Mouse (Mus musculus): Measurements from ENCODE around the gene Tanc1.

DNA sequence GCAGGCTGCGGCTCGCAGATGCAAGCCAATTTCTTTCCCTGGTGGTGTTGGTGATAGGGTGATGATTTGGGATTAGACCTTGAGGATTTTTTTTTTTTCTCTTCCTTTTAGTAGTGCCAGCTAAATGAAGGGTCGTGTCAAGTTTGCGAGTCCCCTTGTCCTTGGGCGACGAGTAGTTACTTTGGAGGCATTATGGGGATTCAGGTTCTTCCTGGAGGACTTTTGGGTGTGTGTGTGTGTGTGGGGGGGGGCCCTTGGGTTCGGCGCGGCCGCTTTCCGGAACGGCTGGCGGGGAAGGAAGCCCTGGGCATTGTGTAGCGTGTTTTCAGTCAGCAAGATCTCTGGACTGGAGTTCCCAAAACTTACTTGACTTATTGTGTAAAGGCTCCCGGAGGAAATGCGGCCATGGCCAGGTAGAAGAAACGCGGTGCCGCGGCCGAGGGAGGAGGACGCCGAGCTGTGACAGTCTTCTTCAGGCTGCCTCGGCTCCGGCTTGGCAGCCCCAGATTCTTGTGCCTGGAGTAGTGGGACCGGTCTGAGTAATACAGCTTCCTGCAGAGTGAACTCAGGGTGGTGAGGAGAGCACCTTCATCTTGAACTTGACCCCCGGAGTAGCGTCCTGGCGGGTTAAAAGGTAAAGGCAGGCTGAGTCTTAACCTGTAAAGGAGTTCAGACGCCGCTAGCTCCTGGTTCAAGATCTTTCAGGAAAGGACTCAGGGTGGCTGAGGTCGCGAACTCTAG lies 1.1 kb downstream of the Tanc1 start:
- TF ChIP-seq POLR2A (IDR thresholded peaks at IDR 0.05; ENCODE audit: borderline replicate concordance, extremely low read depth, insufficient read depth, insufficient read length, poor library complexity, severe bottlenecking) (no peak), CTCF (IDR thresholded peaks at IDR 0.05; ENCODE audit: borderline replicate concordance, extremely low read depth, insufficient read depth, insufficient read length) (no peak)

Measured in brain, embryonic 14.5 days (tissue).